Mouse (Mus musculus): ENCODE data around the gene Gm7137. TPM values are rescaled to one million over a fixed set of nuclear protein-coding genes. Genes with fewer than 3 reads are reported as not detected.

Gm7137 gene
- polyA plus RNA-seq (2012), result not detected in 2 replicates

GRCm38 (mm10) chr10:77787876-77788275 lies at the start of gene Gm7137:
Gene Gm7137 (minus strand): TSS chr10:77788200.

GRCm38 (mm10) chr10:77835647-77836046 lies 47.6 kb upstream of the Gm7137 start, which contains the start of gene Krtap10-10:
Gene Krtap10-10 (plus strand): TSS chr10:77835947.

GRCm38 (mm10) chr10:77826951-77827350 lies 39.0 kb upstream of the Gm7137 start, which contains the start of gene Krtap10-4:
Gene Krtap10-4 (minus strand): TSS chr10:77827095.

GRCm38 (mm10) chr10:77814382-77814781 lies 26.4 kb upstream of the Gm7137 start, which contains the start of gene Gm2696:
Gene Gm2696 (plus strand): TSS chr10:77814682.

GRCm38 (mm10) chr10:77811743-77812142 lies 23.7 kb upstream of the Gm7137 start, which contains the start of gene Gm9507:
Gene Gm9507 (minus strand): TSS chr10:77811843.

GRCm38 (mm10) chr10:77798921-77799508 lies 11.0 kb upstream of the Gm7137 start, which contains the start of gene Gm19668:
Gene Gm19668 (minus strand): TSS chr10:77799133.

GRCm38 (mm10) chr10:77794976-77795375 lies 7.0 kb upstream of the Gm7137 start, which contains the start of gene Gm9639:
Gene Gm9639 (minus strand): TSS chr10:77795076.

GRCm38 (mm10) chr10:77782442-77782841 lies 5.6 kb downstream of the Gm7137 start, which contains the start of gene Gm3250:
Gene Gm3250 (minus strand): TSS chr10:77782542.

GRCm38 (mm10) chr10:77776844-77777243 lies 11.2 kb downstream of the Gm7137 start, which contains the start of gene Gm7138:
Gene Gm7138 (minus strand): TSS chr10:77776944.

GRCm38 (mm10) chr10:77771225-77771624 lies 16.8 kb downstream of the Gm7137 start, which contains the start of gene Gm3238:
Gene Gm3238 (minus strand): TSS chr10:77771325.

GRCm38 (mm10) chr10:77759582-77759981 lies 28.4 kb downstream of the Gm7137 start, which contains the start of gene Gm3233:
Gene Gm3233 (minus strand): TSS chr10:77759682.

GRCm38 (mm10) chr10:77751254-77751653 lies 36.7 kb downstream of the Gm7137 start, which contains the start of gene Gm9736:
Gene Gm9736 (minus strand): TSS chr10:77751354.

GRCm38 (mm10) chr10:77741924-77742688 lies 45.9 kb downstream of the Gm7137 start, which contains the start of gene Gm18596:
Gene Gm18596 (minus strand): TSS chr10:77742638.

Other genes starting within 250 kb of the Gm7137 start
- gene Pttg1ip, start 206.5 kb downstream of the Gm7137 start, polyA plus RNA-seq (2012), result 119 and 164 TPM in 2 replicates
- gene Sumo3, start 182.1 kb downstream of the Gm7137 start, polyA plus RNA-seq (2012), result 207 and 270 TPM in 2 replicates
- gene Gm49325, start 182.0 kb downstream of the Gm7137 start, polyA plus RNA-seq (2012), result 2.6 TPM in 1 of 2 replicates, not detected in the other
- 43.2 and 45.3 TPM in 2 replicates for gene Ube2g2, start 165.9 kb downstream of the Gm7137 start, polyA plus RNA-seq (2012)
- 0.16 and 0.70 TPM in 2 replicates for gene Tspear, start 101.6 kb downstream of the Gm7137 start, polyA plus RNA-seq (2012)
- gene Gm19402, start 97.4 kb downstream of the Gm7137 start, polyA plus RNA-seq (2012), result not detected in 2 replicates
- 0.09 TPM in 1 of 2 replicates, not detected in the other for gene Gm9508, start 91.0 kb downstream of the Gm7137 start, polyA plus RNA-seq (2012)
- gene Gm10272, start 81.6 kb downstream of the Gm7137 start, polyA plus RNA-seq (2012), result not detected in 2 replicates
- gene Gm10024, start 76.7 kb downstream of the Gm7137 start, polyA plus RNA-seq (2012), result not detected in 2 replicates
- gene Gm10142, start 72.4 kb downstream of the Gm7137 start, polyA plus RNA-seq (2012), result not detected in 2 replicates
- not detected in 2 replicates for gene Krtap12-1, start 67.6 kb downstream of the Gm7137 start, polyA plus RNA-seq (2012)
- not detected in 2 replicates for gene Gm10100, start 61.7 kb downstream of the Gm7137 start, polyA plus RNA-seq (2012)
- not detected in 2 replicates for gene Gm18596, start 45.6 kb downstream of the Gm7137 start, polyA plus RNA-seq (2012)
- not detected in 2 replicates for gene Gm9736, start 36.8 kb downstream of the Gm7137 start, polyA plus RNA-seq (2012)
- gene Gm3233, start 28.5 kb downstream of the Gm7137 start, polyA plus RNA-seq (2012), result not detected in 2 replicates
- gene Gm3238, start 16.9 kb downstream of the Gm7137 start, polyA plus RNA-seq (2012), result not detected in 2 replicates
- not detected in 2 replicates for gene Gm7138, start 11.3 kb downstream of the Gm7137 start, polyA plus RNA-seq (2012)
- not detected in 2 replicates for gene Gm3250, start 5.7 kb downstream of the Gm7137 start, polyA plus RNA-seq (2012)
- gene Gm9639, start 6.9 kb upstream of the Gm7137 start, polyA plus RNA-seq (2012), result not detected in 2 replicates
- not detected in 2 replicates for gene Gm19668, start 10.9 kb upstream of the Gm7137 start, polyA plus RNA-seq (2012)
- gene Gm9507, start 23.6 kb upstream of the Gm7137 start, polyA plus RNA-seq (2012), result not detected in 2 replicates
- gene Gm2696, start 26.5 kb upstream of the Gm7137 start, polyA plus RNA-seq (2012), result not detected in 2 replicates
- gene Krtap10-4, start 38.9 kb upstream of the Gm7137 start, polyA plus RNA-seq (2012), result not detected in 2 replicates
- gene Krtap10-10, start 47.7 kb upstream of the Gm7137 start, polyA plus RNA-seq (2012), result not detected in 2 replicates
- gene Gm36176, start 58.6 kb upstream of the Gm7137 start, polyA plus RNA-seq (2012), result not detected in 2 replicates
- gene Gm10318, start 64.7 kb upstream of the Gm7137 start, polyA plus RNA-seq (2012), result 0.12 TPM in 1 of 2 replicates, not detected in the other
- not detected in 2 replicates for gene Gm3285, start 73.8 kb upstream of the Gm7137 start, polyA plus RNA-seq (2012)
- gene Lrrc3, start 114.3 kb upstream of the Gm7137 start, polyA plus RNA-seq (2012), result 0.07 and 0.10 TPM in 2 replicates
- 1.8 and 3.2 TPM in 2 replicates for gene Trpm2, start 182.4 kb upstream of the Gm7137 start, polyA plus RNA-seq (2012)
- gene 1810043G02Rik, start 190.3 kb upstream of the Gm7137 start, polyA plus RNA-seq (2012), result 31.2 and 32.5 TPM in 2 replicates
- 92.4 and 96.4 TPM in 2 replicates for gene Pfkl, start 221.9 kb upstream of the Gm7137 start, polyA plus RNA-seq (2012)